Mouse (Mus musculus) MEL (cell line): ENCODE data around the gene Cacng3. TPM values are rescaled to one million over a fixed set of nuclear protein-coding genes. Genes with fewer than 3 reads are reported as not detected.

Experiments
- DNase-seq: peaks from one replicate; pipeline ENCODE4 v3.0.0; 2011; ENCODE audit warnings: low read depth, low spot score
- H3K27ac ChIP-seq: 2 replicates; pipeline ENCODE4 v1.5.1; 2012; ENCODE audit warnings: low read depth, mild to moderate bottlenecking, control low read depth, low read length, moderate library complexity; ENCODE audit not compliant: control insufficient read depth
- H3K27me3 ChIP-seq, 2 experiments: fragments of 150-350 bp in 1 of 2; sonication (generic) in 1 of 2; 2 replicates each; pipeline ENCODE4 v1.6.1; 2012; ENCODE audit warnings: low read length in 2 of 2, mild to moderate bottlenecking in 2 of 2, improper control_type of control experiment in 1 of 2, moderate library complexity in 1 of 2; ENCODE audit not compliant: insufficient read depth in 2 of 2, control insufficient read depth in 1 of 2
- H3K36me3 ChIP-seq, 2 experiments: 2 replicates each; pipeline ENCODE4 v1.6.1; 2012 to 2014; ENCODE audit warnings: low read length in 2 of 2, improper control_type of control experiment in 1 of 2, inconsistent platforms in 1 of 2, mild to moderate bottlenecking in 1 of 2; ENCODE audit not compliant: insufficient read depth in 2 of 2, control insufficient read depth in 1 of 2
- H3K4me1 ChIP-seq, 2 experiments: fragments of 150-350 bp in 1 of 2; sonication (generic) in 1 of 2; 2 replicates each; pipeline ENCODE4 v1.6.1; 2012; ENCODE audit warnings: low read length in 2 of 2, improper control_type of control experiment in 1 of 2, mild to moderate bottlenecking in 1 of 2; ENCODE audit not compliant: insufficient read depth in 2 of 2, control insufficient read depth in 1 of 2
- H3K4me3 ChIP-seq, 2 experiments: fragments of 150-350 bp in 1 of 2; sonication (generic) in 1 of 2; 2 replicates each; pipeline ENCODE4 v1.5.1; 2012; ENCODE audit warnings: low read depth in 2 of 2, low read length in 2 of 2, mild to moderate bottlenecking in 2 of 2, moderate library complexity in 2 of 2, control low read depth in 1 of 2, improper control_type of control experiment in 1 of 2; ENCODE audit not compliant: control insufficient read depth in 1 of 2, insufficient read depth in 1 of 2
- H3K79me2 ChIP-seq: 2 replicates; pipeline ENCODE4 v1.6.1; 2012; ENCODE audit warnings: mild to moderate bottlenecking, low read length, moderate library complexity; ENCODE audit not compliant: control insufficient read depth, poor library complexity, insufficient read depth
- H3K9ac ChIP-seq: 2 replicates; pipeline ENCODE4 v1.6.1; 2012; ENCODE audit warnings: low read depth, mild to moderate bottlenecking, control low read depth, low read length, moderate library complexity; ENCODE audit not compliant: control insufficient read depth, poor library complexity, severe bottlenecking
- H3K9me3 ChIP-seq: fragments of 150-350 bp; sonication (generic); replicated peaks from 2 replicates; pipeline ENCODE4 v1.6.1; 2012; ENCODE audit warnings: mild to moderate bottlenecking, low read length, improper control_type of control experiment, moderate library complexity; ENCODE audit not compliant: insufficient read depth
- BHLHE40 ChIP-seq: IDR thresholded peaks from 2 replicates; pipeline ENCODE4 v1.6.1; 2012; ENCODE audit warnings: low read depth, mild to moderate bottlenecking, inconsistent platforms, low read length, improper control_type of control experiment, borderline replicate concordance
- CHD2 ChIP-seq: IDR thresholded peaks from 2 replicates; pipeline ENCODE4 v1.6.1; 2011; ENCODE audit warnings: low read length, improper control_type of control experiment
- E2F4 ChIP-seq: IDR thresholded peaks from 2 replicates; pipeline ENCODE4 v1.6.1; 2011; ENCODE audit warnings: low read depth, low read length, improper control_type of control experiment, borderline replicate concordance
- ELF1 ChIP-seq: IDR thresholded peaks from 2 replicates; pipeline ENCODE4 v1.6.1; 2014; ENCODE audit warnings: low read depth, mild to moderate bottlenecking, inconsistent platforms, low read length, improper control_type of control experiment, moderate library complexity
- GATA1 ChIP-seq: IDR thresholded peaks from 2 replicates; pipeline ENCODE4 v1.6.1; 2011; ENCODE audit warnings: low read depth, low read length, improper control_type of control experiment
- KAT2A ChIP-seq: conservative IDR thresholded peaks from 2 replicates; pipeline ENCODE4 v1.6.1; 2012; ENCODE audit warnings: low read depth, low read length, improper control_type of control experiment, inconsistent platforms
- MAFK ChIP-seq: IDR thresholded peaks from 2 replicates; pipeline ENCODE4 v1.6.1; 2011; ENCODE audit warnings: low read depth, mild to moderate bottlenecking, low read length, improper control_type of control experiment, borderline replicate concordance
- NRF1 ChIP-seq: IDR thresholded peaks from 2 replicates; pipeline ENCODE4 v1.6.1; 2014; ENCODE audit warnings: low read depth, mild to moderate bottlenecking, inconsistent platforms, low read length, improper control_type of control experiment, moderate library complexity; ENCODE audit not compliant: poor library complexity, insufficient read depth, severe bottlenecking
- POLR2AphosphoS5 ChIP-seq: IDR thresholded peaks from 2 replicates; pipeline ENCODE4 v1.6.1; 2012; ENCODE audit warnings: low read depth, borderline replicate concordance, mild to moderate bottlenecking, inconsistent platforms, low read length, moderate library complexity, mixed read lengths
- RCOR1 ChIP-seq: IDR thresholded peaks from 2 replicates; pipeline ENCODE4 v1.6.1; 2012; ENCODE audit warnings: low read depth, mild to moderate bottlenecking, inconsistent platforms, low read length, improper control_type of control experiment
- SIN3A ChIP-seq: IDR thresholded peaks from 2 replicates; pipeline ENCODE4 v1.6.1; 2012; ENCODE audit warnings: low read length, improper control_type of control experiment, inconsistent platforms
- TAL1 ChIP-seq: IDR thresholded peaks from 2 replicates; pipeline ENCODE4 v1.6.1; 2012; ENCODE audit warnings: mild to moderate bottlenecking, inconsistent platforms, low read length, moderate library complexity, mixed read lengths
- TCF12 ChIP-seq: IDR thresholded peaks from 2 replicates; pipeline ENCODE4 v1.6.1; 2014; ENCODE audit warnings: low read depth, mild to moderate bottlenecking, inconsistent platforms, low read length, improper control_type of control experiment, moderate library complexity
- USF2 ChIP-seq, 2 experiments: IDR thresholded peaks; 2 replicates each; pipeline ENCODE4 v1.6.1; 2011 to 2012; ENCODE audit warnings: improper control_type of control experiment in 2 of 2, low read length in 2 of 2, borderline replicate concordance in 1 of 2, inconsistent platforms in 1 of 2, low read depth in 1 of 2, mild to moderate bottlenecking in 1 of 2; ENCODE audit not compliant: insufficient read depth in 1 of 2
- ZMIZ1 ChIP-seq: IDR thresholded peaks from 2 replicates; pipeline ENCODE4 v1.6.1; 2012; ENCODE audit warnings: low read depth, mild to moderate bottlenecking, inconsistent platforms, low read length, improper control_type of control experiment, moderate library complexity
- polyA plus RNA-seq, 2 experiments: library from polyadenylated mRNA; stranded (reverse) in 1 of 2; unstranded in 1 of 2; fragments of >175 nt in 1 of 2; fragments of >200 nt in 1 of 2; gene quantifications; 2 replicates each; pipeline versions ENCODE4 v1.2.1 to v1.2.4; 2012; ENCODE audit warnings: low replicate concordance in 2 of 2, low read depth in 1 of 2; ENCODE audit not compliant: insufficient read length in 2 of 2, insufficient read depth in 1 of 2, missing spikeins in 1 of 2
- total RNA-seq: library from RNA; depleted of rRNA; stranded (reverse); fragments of 300-350 nt; gene quantifications from 2 replicates; pipeline ENCODE4 v1.2.3, GENCODE M21; 2012

The Cacng3 gene
- total and polyA plus RNA-seq, 3 experiments = not detected

DNA sequence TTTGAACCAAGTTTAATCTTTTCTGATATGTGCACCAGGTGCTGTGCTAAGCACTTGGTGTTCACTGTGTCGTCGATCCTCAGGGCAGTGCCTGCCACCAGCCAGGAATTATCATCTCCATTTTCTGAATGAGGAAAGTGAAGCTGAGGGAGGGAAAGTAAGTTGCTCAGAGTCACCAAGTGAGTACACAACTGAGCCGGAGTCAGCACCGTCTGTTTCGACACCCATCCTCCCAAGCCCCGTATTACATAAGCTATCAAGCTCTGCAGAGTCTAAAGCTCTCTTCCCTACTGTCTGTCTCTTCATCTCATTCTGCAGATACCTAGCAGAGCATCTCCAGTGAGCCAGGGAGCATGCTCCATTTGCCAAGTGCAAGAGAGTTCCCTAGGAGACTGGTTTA, 124.8 kb downstream of the Cacng3 start:
- no peak overlapping the region for H3K4me3 ChIP-seq
- H3K9ac ChIP-seq = no peak overlapping the region
- no peak overlapping the region for H3K27ac ChIP-seq
- H3K27me3 ChIP-seq = no peaks in the 10 kb centered on the region
- no peaks in the 10 kb centered on the region for H3K9me3 ChIP-seq
- TF ChIP-seq MAFK = no peak
- TF ChIP-seq RCOR1 = no peak
- TF ChIP-seq TAL1 = no peak
- TF ChIP-seq ZMIZ1 = no peak
- TF ChIP-seq CHD2 = no peak
- no peak for TF ChIP-seq USF2 (IDR thresholded peaks at IDR 0.05; ENCODE audit: borderline replicate concordance in 1 of 2, insufficient read depth in 1 of 2, low read depth in 1 of 2, low read length in 2 of 2)
- TF ChIP-seq KAT2A = no peak
- TF ChIP-seq SIN3A = no peak
- TF ChIP-seq BHLHE40 = no peak
- no peaks in the 10 kb centered on the region for H3K79me2 ChIP-seq
- H3K36me3 ChIP-seq = no peaks in the 10 kb centered on the region
- no peaks in the 10 kb centered on the region for H3K4me1 ChIP-seq
- no peak for DNase-seq

DNA sequence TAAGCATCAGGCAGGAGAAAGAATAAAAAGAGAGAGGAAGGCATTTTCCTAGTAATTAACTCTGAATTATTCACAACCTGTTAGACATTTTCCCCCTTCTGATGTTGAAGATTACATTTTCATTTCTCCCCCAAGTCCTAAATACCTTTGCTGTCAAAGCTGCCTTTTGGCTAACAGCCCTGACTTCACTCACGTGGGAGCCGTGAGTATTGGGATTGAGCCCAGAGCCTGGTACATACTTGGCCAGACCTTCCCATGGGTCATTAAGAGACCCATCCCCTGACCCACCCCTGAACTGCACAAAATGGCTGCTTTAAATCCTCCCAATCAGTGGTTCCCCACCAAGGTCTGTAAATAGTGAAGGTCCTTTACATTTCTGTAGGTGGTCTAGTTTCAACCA, 130.5 kb downstream of the Cacng3 start:
- H3K4me1 ChIP-seq = no peaks in the 10 kb centered on the region
- no peak overlapping the region for H3K9ac ChIP-seq
- no peaks in the 10 kb centered on the region for H3K27me3 ChIP-seq
- no peak overlapping the region for H3K4me3 ChIP-seq
- no peak for DNase-seq
- H3K36me3 ChIP-seq = no peaks in the 10 kb centered on the region
- H3K79me2 ChIP-seq = no peaks in the 10 kb centered on the region
- TF ChIP-seq TCF12 (no peak), NRF1 (no peak), ELF1 (no peak), GATA1 (no peak), POLR2AphosphoS5 (no peak), E2F4 (no peak)
- no peaks in the 10 kb centered on the region for H3K9me3 ChIP-seq
- no peak overlapping the region for H3K27ac ChIP-seq
